Mouse (Mus musculus) embryonic facial prominence, embryonic 10.5 days (tissue): ENCODE results near the gene Acvr2a. TPM values are rescaled to one million over a fixed set of nuclear protein-coding genes. Genes with fewer than 3 reads are reported as not detected.
A peak's percentile ranks its signal among the peaks of the same experiment; 100 is the strongest.

ENCODE experiments used
- DNase-seq: peaks from one replicate; pipeline ENCODE4 v3.0.0-alpha.2; 2017; ENCODE audit warnings: low spot score
- H3K27ac ChIP-seq: fragments of 300-500 bp; sonication (generic); replicated peaks from 2 replicates; pipeline ENCODE4 v1.5.1; 2016; ENCODE audit warnings: mild to moderate bottlenecking
- H3K27me3 ChIP-seq: fragments of 300-500 bp; sonication (generic); replicated peaks from 2 replicates; pipeline ENCODE4 v1.6.1; 2016; ENCODE audit warnings: low read depth, mild to moderate bottlenecking; ENCODE audit not compliant: poor library complexity, severe bottlenecking
- H3K36me3 ChIP-seq: fragments of 300-500 bp; sonication (generic); replicated peaks from 2 replicates; pipeline ENCODE4 v1.6.1; 2016; ENCODE audit warnings: mild to moderate bottlenecking, moderate library complexity
- H3K4me1 ChIP-seq: fragments of 300-500 bp; sonication (generic); 2 replicates; pipeline ENCODE4 v1.6.1; 2016
- H3K4me3 ChIP-seq: fragments of 300-500 bp; sonication (generic); 2 replicates; pipeline ENCODE4 v1.5.1; 2016; ENCODE audit warnings: mild to moderate bottlenecking, moderate library complexity
- H3K9me3 ChIP-seq: fragments of 300-500 bp; sonication (generic); 2 replicates; pipeline ENCODE4 v1.6.1; 2016; ENCODE audit warnings: mild to moderate bottlenecking
- WGBS: fragments of 180-500 bp; shearing (Covaris S2); methylation state at CpG from one replicate; pipeline ENCODE4 v1.1.7; 2016; 5-methylcytosine and 5-hydroxymethylcytosine counted together
- polyA plus RNA-seq: library from polyadenylated mRNA; unstranded; fragments of >200 nt; fragmentation: Nextera tagmentation; extraction: Ambion mirVana; gene quantifications from 2 replicates; pipeline ENCODE4 v1.2.1, GENCODE M21; 2016

Gene Acvr2a
- polyA plus RNA-seq = 21.1 and 21.2 TPM in 2 replicates

GRCm38 (mm10) chr2:48813371-48814222 is at the start of gene Acvr2a:
Gene Acvr2a, plus strand, starts transcription at chr2:48814109.
- Histone ChIP-seq H3K4me3 (peak within 1 kb of the TSS; percentile 78), H3K36me3 (no peaks in the 10 kb centered on the region), H3K9me3 (no peaks in the 10 kb centered on the region), H3K27me3 (no peaks in the 10 kb centered on the region), H3K27ac (peak within 1 kb of the TSS; percentile 96), H3K4me1 (peaks cover 26% of the 10 kb centered on the region)
- peak; percentile 93 for DNase-seq
- WGBS = under 1% methylated on average over 105 of the region's 105 CpGs

- WGBS = 90% methylated on average over 5 of the region's 5 CpGs
- H3K27ac ChIP-seq = no peak overlapping the region
- H3K36me3 ChIP-seq = no peaks in the 10 kb centered on the region
- no peaks in the 10 kb centered on the region for H3K4me1 ChIP-seq
- no peak for DNase-seq
- H3K9me3 ChIP-seq = no peaks in the 10 kb centered on the region
- no peak overlapping the region for H3K4me3 ChIP-seq
- H3K27me3 ChIP-seq = no peaks in the 10 kb centered on the region
Measured at GRCm38 (mm10) chr2:48766513-48766912, 47.4 kb upstream of the Acvr2a start.

- WGBS = 94% methylated on average over 2 of the region's 2 CpGs
- H3K4me3 ChIP-seq = no peak overlapping the region
- no peak overlapping the region for H3K27ac ChIP-seq
- no peaks in the 10 kb centered on the region for H3K36me3 ChIP-seq
- no peaks in the 10 kb centered on the region for H3K27me3 ChIP-seq
- H3K4me1 ChIP-seq = no peaks in the 10 kb centered on the region
- DNase-seq = no peak
- H3K9me3 ChIP-seq = no peaks in the 10 kb centered on the region
Measured at GRCm38 (mm10) chr2:48767778-48768177, 46.1 kb upstream of the Acvr2a start.

GRCm38 (mm10) chr2:48768219-48768618 is 45.7 kb upstream of the Acvr2a start:
- Histone ChIP-seq H3K36me3 (no peaks in the 10 kb centered on the region), H3K9me3 (no peaks in the 10 kb centered on the region), H3K27me3 (no peaks in the 10 kb centered on the region), H3K27ac (no peak overlapping the region), H3K4me3 (no peak overlapping the region), H3K4me1 (no peaks in the 10 kb centered on the region)
- no peak for DNase-seq
- WGBS = 95% methylated on average over 2 of the region's 2 CpGs

GRCm38 (mm10) chr2:48770100-48770499 is 43.8 kb upstream of the Acvr2a start:
- no peak for DNase-seq

GRCm38 (mm10) chr2:48770634-48771033 is 43.3 kb upstream of the Acvr2a start:
- 89% methylated on average over 3 of the region's 3 CpGs for WGBS
- DNase-seq = no peak
- no peaks in the 10 kb centered on the region for H3K4me1 ChIP-seq
- H3K27me3 ChIP-seq = no peaks in the 10 kb centered on the region
- no peaks in the 10 kb centered on the region for H3K36me3 ChIP-seq
- H3K27ac ChIP-seq = no peak overlapping the region
- no peaks in the 10 kb centered on the region for H3K9me3 ChIP-seq
- H3K4me3 ChIP-seq = no peak overlapping the region

More at GRCm38 (mm10) chr2:48770100-48770499, 43.8 kb upstream of the Acvr2a start:
- no peak overlapping the region for H3K27ac ChIP-seq
- no peak overlapping the region for H3K4me3 ChIP-seq
- H3K4me1 ChIP-seq = no peaks in the 10 kb centered on the region
- H3K36me3 ChIP-seq = no peaks in the 10 kb centered on the region
- no peaks in the 10 kb centered on the region for H3K27me3 ChIP-seq
- no peaks in the 10 kb centered on the region for H3K9me3 ChIP-seq
- WGBS = 83% methylated on average over 7 of the region's 7 CpGs

- H3K9me3 ChIP-seq = no peaks in the 10 kb centered on the region
- no peaks in the 10 kb centered on the region for H3K36me3 ChIP-seq
- H3K27me3 ChIP-seq = no peaks in the 10 kb centered on the region
- no peak overlapping the region for H3K4me3 ChIP-seq
- H3K27ac ChIP-seq = no peak overlapping the region
- no peaks in the 10 kb centered on the region for H3K4me1 ChIP-seq
- no peak for DNase-seq
- WGBS = 93% methylated on average over 3 of the region's 3 CpGs
Measured at GRCm38 (mm10) chr2:48775281-48775680, 38.6 kb upstream of the Acvr2a start.

- 76% methylated on average over 3 of the region's 3 CpGs for WGBS
- no peak overlapping the region for H3K4me3 ChIP-seq
- H3K4me1 ChIP-seq = no peaks in the 10 kb centered on the region
- H3K36me3 ChIP-seq = no peaks in the 10 kb centered on the region
- no peak for DNase-seq
- no peaks in the 10 kb centered on the region for H3K27me3 ChIP-seq
- H3K27ac ChIP-seq = no peak overlapping the region
- 0 out of 2 replicates have a peak, but pooled peaks cover 2% of the 10 kb centered on the region for H3K9me3 ChIP-seq
Measured at GRCm38 (mm10) chr2:48788901-48789300, 25.0 kb upstream of the Acvr2a start.

GRCm38 (mm10) chr2:48814223-48815038 is 522 bp downstream of the Acvr2a start:
- Histone ChIP-seq H3K36me3 (no peaks in the 10 kb centered on the region), H3K27me3 (no peaks in the 10 kb centered on the region), H3K27ac (peak overlapping the region; percentile 96), H3K4me3 (peak overlapping the region; percentile 78), H3K4me1 (peaks cover 26% of the 10 kb centered on the region), H3K9me3 (no peaks in the 10 kb centered on the region)
- peak; percentile 71 for DNase-seq
- WGBS = under 1% methylated on average over 76 of the region's 76 CpGs

- Histone ChIP-seq H3K4me3 (peak overlapping the region; percentile 78), H3K27me3 (no peaks in the 10 kb centered on the region), H3K9me3 (no peaks in the 10 kb centered on the region), H3K36me3 (no peaks in the 10 kb centered on the region), H3K4me1 (peaks cover 26% of the 10 kb centered on the region), H3K27ac (peak overlapping the region; percentile 96)
- no peak for DNase-seq
- WGBS = 9% methylated on average over 15 of the region's 15 CpGs
Measured at GRCm38 (mm10) chr2:48815039-48815590, 1.2 kb downstream of the Acvr2a start.

GRCm38 (mm10) chr2:48816141-48817028 is 2.5 kb downstream of the Acvr2a start:
- WGBS = 31% methylated on average over 9 of the region's 9 CpGs
- DNase-seq = no peak

More at GRCm38 (mm10) chr2:48816141-48817028, 2.5 kb downstream of the Acvr2a start:
- H3K4me1 ChIP-seq = peaks cover 26% of the 10 kb centered on the region
- no peaks in the 10 kb centered on the region for H3K27me3 ChIP-seq
- 0 out of 2 replicates have a peak overlapping the region, but pooled peaks have one; percentile 4 for H3K27ac ChIP-seq
- H3K36me3 ChIP-seq = no peaks in the 10 kb centered on the region
- H3K9me3 ChIP-seq = no peaks in the 10 kb centered on the region
- H3K4me3 ChIP-seq = peak overlapping the region; percentile 78
